ENCODE assay signal across 8 mouse cellular contexts in the genomic region with DNA sequence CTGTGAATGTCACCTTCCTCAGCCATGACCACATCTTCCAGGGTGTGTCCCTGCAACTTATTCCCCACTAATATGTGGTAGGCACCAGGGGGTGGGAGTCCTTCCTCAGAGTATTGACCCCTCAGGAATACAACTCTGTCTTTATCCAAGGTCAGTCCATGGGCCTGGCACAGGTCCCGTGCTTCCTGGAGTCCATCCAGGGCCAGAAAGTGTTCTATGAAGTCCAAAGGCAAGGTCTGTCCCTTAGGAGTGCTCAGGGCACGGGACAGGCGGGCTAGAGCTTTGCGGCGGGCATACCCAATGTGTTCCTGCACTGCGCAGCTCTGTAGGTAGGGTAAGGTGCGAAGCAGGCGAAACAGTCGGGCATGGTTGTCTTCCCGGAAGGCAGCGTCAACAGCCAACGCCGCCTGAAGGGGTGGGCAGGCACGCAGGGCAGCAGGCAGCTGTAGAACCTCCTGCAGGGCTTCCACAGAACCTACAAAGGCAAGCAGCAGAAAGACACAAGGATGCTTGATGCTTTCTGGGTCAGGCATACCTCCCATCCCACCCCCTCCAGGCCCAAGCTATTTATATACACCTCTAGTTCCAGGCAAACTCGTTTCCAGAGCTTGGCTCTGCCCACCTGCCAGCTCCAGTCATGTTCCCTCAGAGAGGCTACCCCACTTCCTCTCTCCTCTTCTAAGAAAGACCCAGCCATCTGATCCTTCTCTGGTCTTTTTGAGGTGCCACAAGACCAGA. TPM values are rescaled to one million over a fixed set of nuclear protein-coding genes. Genes with fewer than 3 reads are reported as not detected.
A peak's percentile ranks its signal among the peaks of the same experiment; 100 is the strongest.
DNase-seq lines count a peak whose midpoint lies in the region; ATAC-seq and TF ChIP-seq lines count a peak whose summit lies in the region.

No protein-coding gene starts in this region.

- no peaks in the 10 kb centered on the region for H3K9me3 ChIP-seq in heart, embryonic 12.5 days (replicated peaks)
- no peaks in the 10 kb centered on the region for H3K9me3 ChIP-seq in G1E (replicated peaks)
- no peaks in the 10 kb centered on the region for H3K9me3 ChIP-seq in forebrain, embryonic 13.5 days (replicated peaks)
- H3K9me3 ChIP-seq in limb, embryonic 15.5 days = no peaks in the 10 kb centered on the region

- TF ChIP-seq EP300 in heart, adult 2 months (IDR thresholded peaks at IDR 0.05; ENCODE audit: insufficient read depth, low read depth, low read length) = no peak

- TF ChIP-seq POLR2A in heart, adult 2 months (IDR thresholded peaks at IDR 0.05; ENCODE audit: insufficient read depth, low read depth, low read length) = no peak

- H3K27me3 ChIP-seq in heart, embryonic 12.5 days (replicated peaks) = no peaks in the 10 kb centered on the region
- no peaks in the 10 kb centered on the region for H3K27me3 ChIP-seq in heart, adult 2 months (ENCODE audit: control insufficient read depth, insufficient read depth, low read length)
- H3K27me3 ChIP-seq in G1E (ENCODE audit: insufficient read depth, low read length) = no peaks in the 10 kb centered on the region
- no peaks in the 10 kb centered on the region for H3K27me3 ChIP-seq in forebrain, embryonic 13.5 days
- H3K27me3 ChIP-seq in limb, embryonic 15.5 days = no peaks in the 10 kb centered on the region

- peak overlapping the region; percentile 77 for H3K4me2 ChIP-seq in heart, embryonic 12.5 days
- H3K4me2 ChIP-seq in forebrain, embryonic 13.5 days = peak overlapping the region; percentile 87
- H3K4me2 ChIP-seq in limb, embryonic 15.5 days = peak overlapping the region; percentile 74; the same call in 1 of the 2 replicates

- WGBS in heart, embryonic 12.5 days = 86% methylated on average over 15 of the region's 15 CpGs
- WGBS in heart, adult 2 months = 64% methylated on average over 15 of the region's 15 CpGs
- WGBS in forebrain, embryonic 13.5 days = 93% methylated on average over 15 of the region's 15 CpGs
- 88% methylated on average over 15 of the region's 15 CpGs for WGBS in limb, embryonic 15.5 days

- H3K36me3 ChIP-seq in heart, embryonic 12.5 days = peaks cover 41% of the 10 kb centered on the region
- H3K36me3 ChIP-seq in heart, adult 2 months (ENCODE audit: control insufficient read depth, insufficient read depth, low read length) = no peaks in the 10 kb centered on the region
- peaks cover 73% of the 10 kb centered on the region for H3K36me3 ChIP-seq in G1E (replicated peaks)
- H3K36me3 ChIP-seq in forebrain, embryonic 13.5 days (ENCODE audit: poor library complexity, severe bottlenecking) = peaks cover 46% of the 10 kb centered on the region
- H3K36me3 ChIP-seq in limb, embryonic 15.5 days = peaks cover 48% of the 10 kb centered on the region

- no peak for TF ChIP-seq CTCF in heart, adult 2 months (IDR thresholded peaks at IDR 0.05)
- TF ChIP-seq CTCF in G1E (IDR thresholded peaks at IDR 0.05; ENCODE audit: low read depth, low read length) = no peak

- H3K79me2 ChIP-seq in heart, adult 2 months (replicated peaks; ENCODE audit: control insufficient read depth, insufficient read depth, low read length) = no peaks in the 10 kb centered on the region

- no peak for DNase-seq in heart, adult 2 months
- DNase-seq in G1E (ENCODE audit: low spot score) = no peak
- no peak for DNase-seq in Muller cell, postnatal 12 days (ENCODE audit: inconsistent ontology term)
- no peak for DNase-seq in gastrocnemius, adult 8-10 months (ENCODE audit: low spot score in 2 of 2)

- H3K9ac ChIP-seq in heart, embryonic 12.5 days = 0 out of 2 replicates have a peak overlapping the region, but pooled peaks have one; percentile 49
- no peak overlapping the region for H3K9ac ChIP-seq in heart, adult 2 months (ENCODE audit: low read depth, low read length)
- H3K9ac ChIP-seq in forebrain, embryonic 13.5 days = peak overlapping the region; percentile 90
- no peak overlapping the region for H3K9ac ChIP-seq in limb, embryonic 15.5 days

- peaks cover 20% of the 10 kb centered on the region for H3K4me1 ChIP-seq in heart, embryonic 12.5 days (replicated peaks)
- H3K4me1 ChIP-seq in heart, adult 2 months (ENCODE audit: control insufficient read depth, insufficient read depth, low read length) = peaks cover 5% of the 10 kb centered on the region
- peaks cover 36% of the 10 kb centered on the region for H3K4me1 ChIP-seq in G1E (ENCODE audit: insufficient read depth, low read depth, low read length)
- H3K4me1 ChIP-seq in forebrain, embryonic 13.5 days = peaks cover 30% of the 10 kb centered on the region
- peaks cover 21% of the 10 kb centered on the region for H3K4me1 ChIP-seq in limb, embryonic 15.5 days

- no peak for ATAC-seq in heart, embryonic 12.5 days (ENCODE audit: insufficient number of reproducible peaks, low FRiP score)
- no peak for ATAC-seq in G1E (ENCODE audit: extremely low read depth, insufficient number of reproducible peaks, low FRiP score, poor library complexity, severe bottlenecking)
- ATAC-seq in forebrain, embryonic 13.5 days = no peak
- ATAC-seq in limb, embryonic 15.5 days (ENCODE audit: insufficient number of reproducible peaks, low FRiP score, low TSS enrichment, low read depth) = no peak
- no peak for ATAC-seq in CD4-positive, CD25-positive, alpha-beta regulatory T cell, adult 4 months

- intact Hi-C loops in heart, adult 2 months (cut with DNase I) = loop anchor here (5.0 kb wide), 1 partner anchor 204 kb away; a partner anchor contains a TSS

- 0 out of 2 replicates have a peak overlapping the region, but pooled peaks have one; percentile 70 for H3K4me3 ChIP-seq in heart, embryonic 12.5 days
- H3K4me3 ChIP-seq in heart, adult 2 months = no peak overlapping the region
- H3K4me3 ChIP-seq in G1E (ENCODE audit: low read depth, low read length) = peak overlapping the region; percentile 41; the same call in 1 of the 2 replicates
- H3K4me3 ChIP-seq in forebrain, embryonic 13.5 days = peak overlapping the region; percentile 61; the same call in 1 of the 2 replicates
- H3K4me3 ChIP-seq in limb, embryonic 15.5 days = peak overlapping the region; percentile 66; the same call in 1 of the 2 replicates

- no peak overlapping the region for H3K27ac ChIP-seq in heart, embryonic 12.5 days (ENCODE audit: poor library complexity, severe bottlenecking)
- no peak overlapping the region for H3K27ac ChIP-seq in heart, adult 2 months
- 0 out of 2 replicates have a peak overlapping the region, but pooled peaks have one; percentile 6 for H3K27ac ChIP-seq in forebrain, embryonic 13.5 days
- no peak overlapping the region for H3K27ac ChIP-seq in limb, embryonic 15.5 days

RNA-seq across cellular contexts. Expression of a gene that starts 2.2 kb away (rescaled TPM):
- polyA plus RNA-seq in heart, embryonic 12.5 days (2016; fragmentation: Nextera tagmentation; extraction: Ambion mirVana) = 35.2 and 35.9 TPM in 2 replicates
- total RNA-seq in heart, adult 2 months (2021) = 10 to 100 TPM in 1 of 2 experiments, 1 to 10 TPM in 1; 8.7 to 10.3 TPM
- polyA plus RNA-seq in heart, adult 2 months (2012; rRNA removed) = 13.1 and 15.4 TPM in 2 replicates
- total RNA-seq in G1E (2014; fragmentation: Nextera tagmentation) (7.9 and 10.1 TPM in 2 replicates), G1E (2017) (10.2 and 22.9 TPM in 2 replicates)
- 69.2 and 78.7 TPM in 2 replicates for polyA plus RNA-seq in G1E (2012)
- 45.4 and 46.4 TPM in 2 replicates for polyA plus RNA-seq in forebrain, embryonic 13.5 days (2015; fragmentation: Nextera tagmentation; extraction: Ambion mirVana)
- 43.7 and 49.1 TPM in 2 replicates for polyA plus RNA-seq in limb, embryonic 15.5 days (2015; fragmentation: Nextera tagmentation; extraction: Ambion mirVana)
- 1 to 10 TPM in 1 of 2 experiments, under 1 TPM in 1; 0.43 to 2.2 TPM for polyA plus RNA-seq in CD4-positive, CD25-positive, alpha-beta regulatory T cell, adult 4 months (2017; shearing (Covaris generic))
- total RNA-seq in gastrocnemius, adult 8-10 months (2022) = 10 to 100 TPM in 3 of 4 experiments, 1 to 10 TPM in 1; 8.8 to 11.4 (median 11.3) TPM

RNA-seq across cellular contexts. Expression of a gene that starts 10.7 kb away (rescaled TPM):
- polyA plus RNA-seq in heart, embryonic 12.5 days (2016; fragmentation: Nextera tagmentation; extraction: Ambion mirVana) = 0.22 TPM in 2 replicates
- not detected for total RNA-seq in heart, adult 2 months (2021)
- polyA plus RNA-seq in heart, adult 2 months (2012; rRNA removed) = not detected in 2 replicates
- 1.1 and 1.8 TPM in 2 replicates for total RNA-seq in G1E (2014; fragmentation: Nextera tagmentation)
- 0.44 and 0.87 TPM in 2 replicates for total RNA-seq in G1E (2017)
- polyA plus RNA-seq in G1E (2012) = 0.32 and 0.36 TPM in 2 replicates
- 0.43 and 0.87 TPM in 2 replicates for polyA plus RNA-seq in forebrain, embryonic 13.5 days (2015; fragmentation: Nextera tagmentation; extraction: Ambion mirVana)
- 0.22 and 0.28 TPM in 2 replicates for polyA plus RNA-seq in limb, embryonic 15.5 days (2015; fragmentation: Nextera tagmentation; extraction: Ambion mirVana)
- under 1 TPM in 1 of 2 experiments, not detected in 1; 0.17 TPM for polyA plus RNA-seq in CD4-positive, CD25-positive, alpha-beta regulatory T cell, adult 4 months (2017; shearing (Covaris generic))
- not detected for total RNA-seq in gastrocnemius, adult 8-10 months (2022)

RNA-seq across cellular contexts. Expression of a gene that starts 11.8 kb away (rescaled TPM):
- 20.9 and 21.2 TPM in 2 replicates for polyA plus RNA-seq in heart, embryonic 12.5 days (2016; fragmentation: Nextera tagmentation; extraction: Ambion mirVana)
- total RNA-seq in heart, adult 2 months (2021) = 10 to 100 TPM; 14.1 to 16.6 TPM
- polyA plus RNA-seq in heart, adult 2 months (2012; rRNA removed) = 22.0 and 29.5 TPM in 2 replicates
- total RNA-seq in G1E (2014; fragmentation: Nextera tagmentation) = 21.4 and 25.7 TPM in 2 replicates
- total RNA-seq in G1E (2017) = 13.2 and 15.3 TPM in 2 replicates
- polyA plus RNA-seq in G1E (2012) = 70.1 and 84.0 TPM in 2 replicates
- polyA plus RNA-seq in forebrain, embryonic 13.5 days (2015; fragmentation: Nextera tagmentation; extraction: Ambion mirVana) = 32.5 and 35.0 TPM in 2 replicates
- 32.3 and 34.7 TPM in 2 replicates for polyA plus RNA-seq in limb, embryonic 15.5 days (2015; fragmentation: Nextera tagmentation; extraction: Ambion mirVana)
- polyA plus RNA-seq in CD4-positive, CD25-positive, alpha-beta regulatory T cell, adult 4 months (2017; shearing (Covaris generic)) = 10 to 100 TPM; 20.9 to 26.5 TPM
- 10 to 100 TPM in 2 of 4 experiments, 1 to 10 TPM in 2; 8.0 to 10.9 (median 9.7) TPM for total RNA-seq in gastrocnemius, adult 8-10 months (2022)

RNA-seq across cellular contexts. Expression of a gene that starts 22.1 kb away (rescaled TPM):
- 0.27 TPM in 1 of 2 replicates, not detected in the other for polyA plus RNA-seq in heart, embryonic 12.5 days (2016; fragmentation: Nextera tagmentation; extraction: Ambion mirVana)
- total RNA-seq in heart, adult 2 months (2021) = not detected
- not detected in 2 replicates for polyA plus RNA-seq in heart, adult 2 months (2012; rRNA removed)
- total RNA-seq in G1E (2014; fragmentation: Nextera tagmentation) (1.3 and 5.6 TPM in 2 replicates), G1E (2017) (1.3 and 1.4 TPM in 2 replicates)
- 3.4 and 3.5 TPM in 2 replicates for polyA plus RNA-seq in G1E (2012)
- polyA plus RNA-seq in forebrain, embryonic 13.5 days (2015; fragmentation: Nextera tagmentation; extraction: Ambion mirVana) = 0.36 and 0.63 TPM in 2 replicates
- 0.47 TPM in 1 of 2 replicates, not detected in the other for polyA plus RNA-seq in limb, embryonic 15.5 days (2015; fragmentation: Nextera tagmentation; extraction: Ambion mirVana)
- not detected for polyA plus RNA-seq in CD4-positive, CD25-positive, alpha-beta regulatory T cell, adult 4 months (2017; shearing (Covaris generic))
- not detected for total RNA-seq in gastrocnemius, adult 8-10 months (2022)

RNA-seq across cellular contexts. Expression of a gene that starts 24.5 kb away (rescaled TPM):
- polyA plus RNA-seq in heart, embryonic 12.5 days (2016; fragmentation: Nextera tagmentation; extraction: Ambion mirVana) = 0.14 TPM in 1 of 2 replicates, not detected in the other
- total RNA-seq in heart, adult 2 months (2021) = 1 to 10 TPM in 1 of 2 experiments, under 1 TPM in 1; 0.98 to 1.6 TPM
- polyA plus RNA-seq in heart, adult 2 months (2012; rRNA removed) = 2.3 and 3.2 TPM in 2 replicates
- not detected in 2 replicates for total RNA-seq in G1E (2014; fragmentation: Nextera tagmentation)
- total RNA-seq in G1E (2017) = 0.33 TPM in 1 of 2 replicates, not detected in the other
- not detected in 2 replicates for polyA plus RNA-seq in G1E (2012)
- polyA plus RNA-seq in forebrain, embryonic 13.5 days (2015; fragmentation: Nextera tagmentation; extraction: Ambion mirVana) = not detected in 2 replicates
- 0.13 and 0.24 TPM in 2 replicates for polyA plus RNA-seq in limb, embryonic 15.5 days (2015; fragmentation: Nextera tagmentation; extraction: Ambion mirVana)
- not detected for polyA plus RNA-seq in CD4-positive, CD25-positive, alpha-beta regulatory T cell, adult 4 months (2017; shearing (Covaris generic))
- total RNA-seq in gastrocnemius, adult 8-10 months (2022) = under 1 TPM; 0.24 to 0.44 (median 0.41) TPM

Comparison
In these comparisons a context has a peak if more than half of its experiments do, and no peak if none do; other contexts are left out.
1. H3K9ac ChIP-seq: peak in heart, embryonic 12.5 days (single experiment) and forebrain, embryonic 13.5 days (single experiment); none in heart, adult 2 months (single experiment) and limb, embryonic 15.5 days (single experiment).
2. Peak in every context shown above with its lines, with median percentiles within 50 percentile points of each other: H3K4me2 ChIP-seq.